Mouse (Mus musculus): ENCODE data around the gene Fam209.

DNA sequence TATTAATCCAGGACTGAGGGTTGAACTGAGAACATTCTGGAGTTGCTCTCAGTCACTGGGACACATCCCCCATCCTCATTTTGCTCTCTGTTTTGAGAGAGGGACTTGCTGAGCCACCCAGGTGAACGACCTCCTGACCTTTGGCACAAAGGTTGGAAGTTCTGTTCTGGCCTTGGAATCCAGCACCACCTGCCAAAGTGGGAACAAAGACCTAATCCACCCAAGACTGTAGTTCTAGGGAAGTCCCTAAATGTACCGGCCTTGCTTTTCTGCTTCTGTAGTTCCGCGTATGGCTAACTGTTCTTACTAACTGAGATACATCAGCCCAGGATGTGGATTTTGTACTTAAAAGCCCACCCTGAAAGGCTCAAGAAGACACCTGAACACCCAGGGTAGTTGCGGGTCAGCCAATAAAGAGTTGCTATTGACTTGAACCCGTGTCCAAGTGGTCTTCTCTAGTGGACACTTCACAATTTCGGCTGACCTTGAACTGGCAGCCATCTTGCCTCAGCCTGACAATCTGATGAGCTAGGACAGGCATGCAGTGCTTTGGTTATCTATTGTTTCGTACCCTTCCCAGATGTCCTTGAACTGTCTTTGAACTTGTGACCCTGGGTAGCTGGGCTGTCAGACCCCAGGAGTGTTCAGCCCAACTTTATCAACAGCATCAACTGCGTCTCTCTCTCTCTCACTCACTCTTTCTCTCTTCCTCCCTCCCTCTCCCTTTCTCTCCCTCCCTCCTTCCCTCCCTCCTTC, 48.5 kb downstream of the Fam209 start:
- no peak for TF ChIP-seq CTCF (conservative IDR thresholded peaks at IDR 0.05; ENCODE audit: low read length)
- no peak for TF ChIP-seq POU5F1 (IDR thresholded peaks at IDR 0.05; ENCODE audit: borderline replicate concordance, low read length)
